Mouse (Mus musculus) heart, postnatal 0 days (tissue): ENCODE data around the gene Tank. TPM values are rescaled to one million over a fixed set of nuclear protein-coding genes. Genes with fewer than 3 reads are reported as not detected.

Experiments used
- ATAC-seq: fragments of 200-750 bp; cut with Nextera tagmentation; 2 replicates; pipeline ENCODE4 v1.8.0; 2017; ENCODE audit warnings: low read depth, moderate number of reproducible peaks, moderate library complexity; ENCODE audit not compliant: insufficient read depth
- DNase-seq: peaks from one replicate; pipeline ENCODE4 v3.0.0-alpha.2; 2016; ENCODE audit warnings: low spot score
- H3K27ac ChIP-seq: fragments of 300-500 bp; sonication (generic); 2 replicates; pipeline ENCODE4 v1.5.1; 2014; ENCODE audit warnings: low read depth, mild to moderate bottlenecking
- H3K27me3 ChIP-seq: fragments of 300-500 bp; sonication (generic); 2 replicates; pipeline ENCODE4 v1.6.1; 2014; ENCODE audit warnings: low read length, mixed read lengths; ENCODE audit not compliant: control insufficient read depth, insufficient read depth
- H3K36me3 ChIP-seq: fragments of 300-500 bp; sonication (generic); replicated peaks from 2 replicates; pipeline ENCODE4 v1.6.1; 2014; ENCODE audit warnings: low read length, mixed read lengths; ENCODE audit not compliant: control insufficient read depth, insufficient read depth
- H3K4me1 ChIP-seq: fragments of 300-500 bp; sonication (generic); 2 replicates; pipeline ENCODE4 v1.6.1; 2014; ENCODE audit warnings: antibody characterized with exemption; ENCODE audit not compliant: control insufficient read depth, insufficient read depth
- H3K4me2 ChIP-seq: fragments of 300-500 bp; sonication (generic); 2 replicates; pipeline ENCODE4 v1.6.1; 2014; ENCODE audit warnings: low read depth, mild to moderate bottlenecking, low read length, moderate library complexity
- H3K4me3 ChIP-seq: fragments of 300-500 bp; sonication (generic); 2 replicates; pipeline ENCODE4 v1.5.1; 2014; ENCODE audit warnings: low read depth, low read length
- H3K9ac ChIP-seq: fragments of 300-500 bp; sonication (generic); replicated peaks from 2 replicates; pipeline ENCODE4 v1.6.1; 2014; ENCODE audit warnings: low read depth, low read length, mixed read lengths
- H3K9me3 ChIP-seq: fragments of 300-500 bp; sonication (generic); replicated peaks from 2 replicates; pipeline ENCODE4 v1.6.1; 2016; ENCODE audit warnings: low read length; ENCODE audit not compliant: control insufficient read depth
- CTCF ChIP-seq: IDR thresholded peaks from 2 replicates; pipeline ENCODE4 v1.5.1; 2016; ENCODE audit warnings: antibody characterized with exemption, control low read depth, low read depth
- EP300 ChIP-seq: IDR thresholded peaks from 2 replicates; pipeline ENCODE4 v1.6.1; 2016; ENCODE audit warnings: antibody characterized with exemption, low read depth
- WGBS: fragments of 180-500 bp; shearing (Covaris S2); extraction: QIAGEN DNeasy Blood & Tissue Kit; methylation state at CpG from one replicate; pipeline ENCODE4 v1.1.7; 2014; 5-methylcytosine and 5-hydroxymethylcytosine counted together
- polyA plus RNA-seq: library from polyadenylated mRNA; unstranded; fragments of >200 nt; fragmentation: Nextera tagmentation; extraction: Ambion mirVana; gene quantifications from 2 replicates; pipeline ENCODE4 v1.2.1, GENCODE M21; 2015
- total RNA-seq: library from RNA; depleted of rRNA; stranded (reverse); fragments of >200 nt; gene quantifications from 2 replicates; pipeline ENCODE4 v1.2.3, GENCODE M21; 2014; ENCODE audit warnings: low replicate concordance

Tank gene
- total and polyA plus RNA-seq, 2 experiments from 2014 or later = 17.3 to 22.2 TPM

DNA sequence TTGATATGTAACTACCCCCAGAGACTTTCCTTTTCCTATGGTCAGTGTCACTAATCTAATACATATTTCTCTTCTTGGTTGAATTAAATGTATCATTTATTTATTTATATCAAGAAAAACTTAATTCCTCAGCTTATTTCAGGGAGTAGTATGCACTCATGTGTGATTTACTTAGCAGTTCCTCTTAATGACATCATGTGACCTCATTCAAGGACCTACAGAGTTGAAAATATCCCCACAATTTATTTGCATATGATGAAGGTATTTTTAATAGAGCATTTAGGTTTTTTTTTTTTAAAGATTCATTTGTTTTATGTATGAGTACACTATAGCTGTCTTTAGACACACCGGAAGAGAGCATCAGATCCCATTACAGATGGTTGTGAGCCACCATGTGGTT is 28.6 kb downstream of the Tank start:
- no peaks in the 10 kb centered on the region for H3K4me1 ChIP-seq
- DNase-seq (no peak), ATAC-seq (no peak)
- TF ChIP-seq CTCF = no peak
- TF ChIP-seq EP300 = no peak
- no peak overlapping the region for H3K27ac ChIP-seq
- 90% methylated on average over 1 of the region's 1 CpGs for WGBS
- H3K4me3 ChIP-seq = no peak overlapping the region
- H3K36me3 ChIP-seq = no peaks in the 10 kb centered on the region
- no peaks in the 10 kb centered on the region for H3K27me3 ChIP-seq
- no peaks in the 10 kb centered on the region for H3K9me3 ChIP-seq
- no peak overlapping the region for H3K4me2 ChIP-seq
- H3K9ac ChIP-seq = no peak overlapping the region

DNA sequence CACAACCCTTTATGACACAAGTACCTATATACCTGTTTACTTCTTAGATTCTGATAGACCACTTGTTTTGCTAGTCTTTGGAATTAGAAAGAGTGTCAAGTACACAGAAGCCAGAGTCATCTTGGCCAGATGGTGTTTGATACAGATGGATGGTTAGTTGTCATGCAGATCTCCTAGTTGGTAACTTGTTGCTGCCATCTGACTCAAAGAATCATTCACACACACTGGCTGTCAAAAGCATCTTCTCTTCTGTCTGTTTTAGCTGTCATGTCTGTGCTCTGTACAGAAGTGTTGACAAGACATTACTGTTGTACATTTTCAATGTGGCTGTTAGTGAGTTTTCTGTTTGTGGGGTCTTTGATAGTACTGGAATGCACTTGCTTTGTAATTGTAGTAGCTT is 45.6 kb downstream of the Tank start:
- H3K4me3 ChIP-seq = no peak overlapping the region
- TF ChIP-seq EP300 = no peak
- H3K27me3 ChIP-seq = no peaks in the 10 kb centered on the region
- ATAC-seq = no peak
- peaks cover 18% of the 10 kb centered on the region; the same call in 1 of the 2 replicates for H3K9me3 ChIP-seq
- no peak overlapping the region for H3K4me2 ChIP-seq
- peaks cover 25% of the 10 kb centered on the region for H3K36me3 ChIP-seq
- H3K27ac ChIP-seq = no peak overlapping the region
- H3K4me1 ChIP-seq = no peaks in the 10 kb centered on the region
- H3K9ac ChIP-seq = no peak overlapping the region
- DNase-seq = no peak

DNA sequence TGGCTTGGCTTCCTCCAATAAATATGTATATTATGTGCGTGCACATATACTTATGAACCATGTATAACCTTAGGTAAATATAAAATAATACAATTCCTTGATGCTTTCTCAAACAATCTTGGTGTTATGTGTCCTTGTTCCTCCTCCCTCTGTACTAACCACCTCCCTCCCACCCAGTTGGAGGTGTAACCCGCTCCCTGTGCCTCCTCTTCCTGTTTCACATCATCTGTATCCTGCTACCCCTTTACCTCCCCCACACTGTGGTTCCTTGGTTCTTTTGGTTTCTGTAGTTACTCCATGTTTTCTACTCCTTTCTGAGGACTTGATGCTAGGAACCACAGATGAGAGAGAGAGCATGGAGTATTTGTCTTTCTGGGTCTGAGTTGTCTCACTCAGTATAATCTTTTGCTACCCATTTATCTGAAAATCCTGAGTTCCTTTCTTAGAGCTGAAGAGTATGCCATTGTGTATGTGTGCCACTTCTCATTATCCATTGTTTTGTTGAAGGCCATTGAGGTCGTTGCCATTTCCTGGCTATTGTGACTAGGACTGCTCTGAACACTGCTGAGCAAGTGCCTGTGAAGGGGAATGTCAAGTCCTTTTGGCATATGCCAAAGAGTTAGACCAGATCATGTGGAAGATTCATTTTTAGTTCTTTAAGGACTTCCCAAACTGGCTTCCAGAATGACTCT is 52.6 kb downstream of the Tank start:
- Histone ChIP-seq H3K4me3 (no peak overlapping the region), H3K36me3 (peaks cover 17% of the 10 kb centered on the region), H3K27me3 (no peaks in the 10 kb centered on the region), H3K27ac (no peak overlapping the region), H3K4me1 (no peaks in the 10 kb centered on the region), H3K9me3 (no peaks in the 10 kb centered on the region), H3K9ac (no peak overlapping the region), H3K4me2 (no peak overlapping the region)
- WGBS = 65% methylated on average over 3 of the region's 3 CpGs
- no peak for TF ChIP-seq CTCF
- TF ChIP-seq EP300 = no peak
- DNase-seq = no peak
- no peak for ATAC-seq

DNA sequence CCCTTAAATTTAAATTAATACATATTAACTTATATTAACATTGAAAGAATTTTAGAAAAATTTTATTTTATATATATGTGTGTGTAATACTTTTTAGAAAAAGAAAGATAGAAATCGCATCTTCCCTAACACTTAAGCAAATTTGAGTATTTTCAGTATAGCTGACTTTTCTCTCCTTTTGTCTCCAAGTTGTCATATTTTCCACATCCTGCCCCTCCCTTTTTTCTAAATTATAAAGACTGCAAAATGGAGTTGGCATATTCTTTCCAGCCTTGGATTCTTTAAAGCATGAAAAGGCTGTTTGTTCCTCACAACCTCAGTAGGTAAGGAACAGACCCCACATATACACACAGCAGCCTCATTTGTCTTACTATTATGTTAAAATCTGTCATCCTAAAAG is 56.7 kb downstream of the Tank start:
- Histone ChIP-seq H3K4me1 (no peaks in the 10 kb centered on the region), H3K4me3 (no peak overlapping the region), H3K4me2 (no peak overlapping the region), H3K27me3 (no peaks in the 10 kb centered on the region), H3K9ac (no peak overlapping the region), H3K9me3 (no peaks in the 10 kb centered on the region), H3K27ac (no peak overlapping the region), H3K36me3 (0 out of 2 replicates have a peak, but pooled peaks cover 2% of the 10 kb centered on the region)
- ATAC-seq (no peak), DNase-seq (no peak)
- TF ChIP-seq EP300 (no peak), CTCF (no peak)
- 90% methylated on average over 1 of the region's 1 CpGs for WGBS

DNA sequence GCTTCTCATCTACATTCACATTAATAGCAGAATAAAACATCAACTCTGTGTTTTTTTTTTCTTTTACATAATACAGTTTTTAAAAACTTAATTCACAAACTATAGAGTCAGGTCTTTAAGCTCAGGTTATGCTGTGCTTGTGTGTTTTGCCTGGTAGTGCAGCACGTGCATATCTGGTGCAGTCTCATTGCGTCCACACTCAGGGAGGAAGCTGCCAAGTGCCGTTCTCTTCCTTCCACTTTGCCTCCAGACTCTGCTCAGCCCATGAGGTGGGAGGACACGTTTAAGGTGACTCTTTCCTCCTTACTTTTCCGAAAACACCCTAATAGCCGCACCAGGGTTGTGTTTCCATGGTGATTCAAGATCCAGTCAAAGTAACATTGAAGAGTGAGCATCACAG is 59.8 kb downstream of the Tank start:
- Histone ChIP-seq H3K9me3 (no peaks in the 10 kb centered on the region), H3K9ac (no peak overlapping the region), H3K36me3 (no peaks in the 10 kb centered on the region), H3K27ac (no peak overlapping the region), H3K4me2 (no peak overlapping the region), H3K4me3 (no peak overlapping the region), H3K4me1 (no peaks in the 10 kb centered on the region), H3K27me3 (no peaks in the 10 kb centered on the region)
- 66% methylated on average over 6 of the region's 6 CpGs for WGBS
- no peak for DNase-seq
- TF ChIP-seq CTCF (no peak), EP300 (no peak)
- no peak for ATAC-seq
